Mouse (Mus musculus) ES-Bruce4 (cell line): ENCODE measurements at regions not wholly inside any gene's neighbourhood (a gene's known extent, or its start where the extent isn't known, plus 50 kb on each side); places are given as distances from the start of the nearest gene placed in this dataset.

ENCODE experiments used
- H3K27ac ChIP-seq: 2 replicates; pipeline ENCODE4 v1.5.1; 2012; ENCODE audit warnings: low read length, inconsistent platforms; ENCODE audit not compliant: insufficient read depth
- H3K27me3 ChIP-seq: 2 replicates; pipeline ENCODE4 v1.6.1; 2012; ENCODE audit warnings: mild to moderate bottlenecking, low read length, inconsistent platforms; ENCODE audit not compliant: control insufficient read depth, poor library complexity, insufficient read depth, severe bottlenecking
- H3K36me3 ChIP-seq: 2 replicates; pipeline ENCODE4 v1.6.1; 2012; ENCODE audit warnings: inconsistent platforms, mild to moderate bottlenecking, low read length, moderate library complexity; ENCODE audit not compliant: control insufficient read depth, poor library complexity, insufficient read depth, severe bottlenecking
- H3K4me1 ChIP-seq: one replicate; pipeline ENCODE4 v1.8.1; 2011; ENCODE audit warnings: low read length; ENCODE audit not compliant: control insufficient read depth, insufficient read depth
- H3K4me3 ChIP-seq: 2 replicates; pipeline ENCODE4 v1.5.1; 2011; ENCODE audit warnings: low read depth, mild to moderate bottlenecking, low read length
- H3K9ac ChIP-seq: 2 replicates; pipeline ENCODE4 v1.6.1; 2012; ENCODE audit warnings: low read depth, mild to moderate bottlenecking, inconsistent platforms; ENCODE audit not compliant: poor library complexity, severe bottlenecking
- H3K9me3 ChIP-seq: replicated peaks from 2 replicates; pipeline ENCODE4 v1.6.1; 2012; ENCODE audit warnings: mild to moderate bottlenecking, low read length, inconsistent platforms; ENCODE audit not compliant: control insufficient read depth, poor library complexity, insufficient read depth, severe bottlenecking
- CTCF ChIP-seq: IDR thresholded peaks from one replicate; pipeline ENCODE4 v1.8.1; 2011; ENCODE audit warnings: low read depth, low read length
- EP300 ChIP-seq: IDR thresholded peaks from 2 replicates; pipeline ENCODE4 v1.6.1; 2011; ENCODE audit warnings: low read depth, low read length; ENCODE audit not compliant: insufficient read depth
- POLR2A ChIP-seq: IDR thresholded peaks from one replicate; pipeline ENCODE4 v1.8.1; 2011; ENCODE audit warnings: low read length; ENCODE audit not compliant: insufficient read depth

- TF ChIP-seq EP300 (no peak), CTCF (no peak)
- Histone ChIP-seq H3K27me3 (no peaks in the 10 kb centered on the region), H3K27ac (no peak overlapping the region), H3K36me3 (no peaks in the 10 kb centered on the region), H3K4me3 (no peak overlapping the region), H3K9ac (no peak overlapping the region), H3K4me1 (no peaks in the 10 kb centered on the region), H3K9me3 (no peaks in the 10 kb centered on the region)
These were observed 132.8 kb downstream of the Cxxc4 start for GRCm38 (mm10) chr3:134369126-134369525.

- Histone ChIP-seq H3K4me1 (no peaks in the 10 kb centered on the region), H3K27me3 (no peaks in the 10 kb centered on the region), H3K9ac (no peak overlapping the region), H3K4me3 (no peak overlapping the region), H3K36me3 (no peaks in the 10 kb centered on the region), H3K9me3 (no peaks in the 10 kb centered on the region), H3K27ac (no peak overlapping the region)
- no peak for TF ChIP-seq POLR2A
- no peak for TF ChIP-seq CTCF
- TF ChIP-seq EP300 = no peak
These were observed 143.3 kb downstream of the Cxxc4 start for GRCm38 (mm10) chr3:134379549-134379948.

DNA sequence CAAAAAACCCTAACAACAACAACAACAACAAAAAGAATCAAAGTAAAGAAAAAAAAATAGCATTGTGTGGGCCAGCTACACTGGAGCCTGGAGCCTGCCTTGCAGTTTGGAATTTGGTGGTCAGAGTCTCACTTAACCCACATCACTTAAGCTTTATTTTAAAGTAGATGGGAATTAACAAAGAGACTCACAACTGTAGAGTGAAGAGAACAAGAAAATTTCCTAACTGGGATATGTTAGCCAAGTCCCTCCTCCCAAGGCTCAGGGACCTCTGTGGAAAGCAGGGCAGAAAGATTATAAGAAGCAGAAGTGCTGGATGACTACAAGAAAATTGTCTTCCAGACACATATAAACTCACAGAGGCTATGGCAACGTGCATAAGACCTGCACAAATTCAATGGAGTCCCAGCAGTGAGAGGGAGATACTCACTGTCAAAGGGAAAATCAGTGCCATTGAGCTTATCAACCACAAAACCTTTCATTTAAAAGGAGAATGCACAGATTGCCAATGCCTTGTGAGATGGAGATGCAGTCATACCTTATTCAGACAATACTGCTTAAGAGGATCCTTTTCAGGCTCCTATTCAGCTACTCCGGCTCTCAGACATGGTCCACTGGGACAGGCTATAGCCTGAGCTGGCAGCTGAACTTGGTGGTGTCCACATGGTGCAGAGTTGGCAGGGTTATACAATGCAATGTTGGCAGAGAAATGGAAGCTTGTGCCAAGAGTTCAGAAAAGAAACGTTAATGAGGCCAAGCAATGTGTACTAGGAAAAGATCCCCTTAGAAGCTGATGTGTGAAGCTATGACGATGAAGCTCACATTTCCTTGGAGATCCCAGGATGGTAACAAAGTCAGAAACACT, 154.4 kb downstream of the Cxxc4 start:
- no peak overlapping the region for H3K4me3 ChIP-seq
- no peaks in the 10 kb centered on the region for H3K27me3 ChIP-seq
- no peaks in the 10 kb centered on the region for H3K4me1 ChIP-seq
- H3K27ac ChIP-seq = no peak overlapping the region
- TF ChIP-seq CTCF = no peak
- TF ChIP-seq EP300 = no peak
- TF ChIP-seq POLR2A = no peak
- H3K9ac ChIP-seq = no peak overlapping the region
- H3K9me3 ChIP-seq = no peaks in the 10 kb centered on the region
- no peaks in the 10 kb centered on the region for H3K36me3 ChIP-seq

DNA sequence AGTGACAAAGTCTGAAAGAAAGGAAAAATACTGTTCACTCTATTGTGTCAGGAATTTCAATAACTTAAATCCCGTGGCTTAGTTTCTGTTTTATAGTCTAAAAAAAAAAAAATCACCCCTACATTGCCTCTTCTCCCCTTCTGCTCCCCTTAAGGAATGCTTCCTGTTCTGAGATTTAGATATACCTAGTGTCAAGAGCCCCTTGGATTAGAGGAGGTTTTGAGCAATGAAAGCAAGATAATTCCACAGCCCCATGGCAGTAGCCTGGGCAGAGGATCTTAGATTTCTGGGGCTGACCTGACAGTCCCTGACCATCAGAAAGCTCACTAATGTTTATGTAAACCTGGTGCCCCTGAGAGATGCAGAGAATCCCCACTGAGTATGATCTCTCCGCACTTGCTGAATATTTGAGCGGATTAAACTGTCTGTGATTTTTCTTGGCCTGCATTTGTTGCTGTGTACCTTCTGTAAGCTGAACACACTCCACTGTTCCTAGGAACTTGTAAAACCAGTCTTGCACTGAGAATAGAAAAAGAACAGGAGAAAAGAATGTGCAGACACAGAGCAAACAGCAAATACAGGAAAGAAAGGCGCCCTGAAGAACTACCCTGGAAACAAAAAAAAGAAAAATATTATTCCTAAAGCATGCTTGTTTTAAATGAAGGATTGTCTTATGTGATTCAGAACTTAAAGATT, 164.3 kb downstream of the Cxxc4 start:
- H3K4me1 ChIP-seq = no peaks in the 10 kb centered on the region
- no peak overlapping the region for H3K9ac ChIP-seq
- no peak overlapping the region for H3K4me3 ChIP-seq
- H3K36me3 ChIP-seq = no peaks in the 10 kb centered on the region
- H3K27ac ChIP-seq = no peak overlapping the region
- H3K27me3 ChIP-seq = no peaks in the 10 kb centered on the region
- no peaks in the 10 kb centered on the region for H3K9me3 ChIP-seq
- TF ChIP-seq EP300 (no peak), POLR2A (no peak), CTCF (no peak)

DNA sequence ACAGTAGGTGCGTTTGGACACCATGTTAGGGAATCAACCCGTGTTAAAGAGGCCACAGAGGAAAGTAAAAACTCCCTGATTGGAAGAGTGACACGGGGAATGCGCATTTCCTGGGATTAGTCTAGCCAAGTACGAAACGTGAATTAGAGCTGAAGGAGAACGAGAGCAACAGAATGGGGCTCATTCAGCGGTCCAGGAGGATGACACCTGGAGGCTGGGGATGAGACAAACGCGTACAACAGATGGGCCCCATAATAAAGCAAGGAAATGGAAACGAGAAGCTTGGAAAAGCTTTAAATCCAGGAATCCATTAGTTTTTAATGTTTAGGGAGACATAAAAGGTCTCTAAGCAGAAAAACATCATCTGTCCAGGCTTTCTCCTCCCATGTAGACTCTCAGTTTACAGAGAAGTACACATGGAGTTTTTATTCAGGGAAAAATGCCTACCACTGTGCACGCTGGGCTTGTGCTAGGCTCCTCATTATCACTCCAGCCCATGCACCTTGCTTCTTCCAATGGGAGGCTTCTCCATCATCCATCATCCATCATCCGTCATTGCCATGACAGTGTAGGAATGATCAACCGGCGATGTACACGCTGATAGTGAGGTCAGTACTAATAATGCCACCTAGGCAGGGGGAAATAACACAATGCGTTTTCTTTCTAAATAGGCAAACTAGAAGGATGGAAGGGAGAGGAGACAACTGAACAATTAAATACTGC, 179.5 kb downstream of the Cxxc4 start:
- no peak overlapping the region for H3K4me3 ChIP-seq
- no peaks in the 10 kb centered on the region for H3K27me3 ChIP-seq
- TF ChIP-seq POLR2A (no peak), EP300 (no peak), CTCF (no peak)
- no peaks in the 10 kb centered on the region for H3K4me1 ChIP-seq
- H3K36me3 ChIP-seq = no peaks in the 10 kb centered on the region
- no peak overlapping the region for H3K27ac ChIP-seq
- H3K9ac ChIP-seq = no peak overlapping the region
- H3K9me3 ChIP-seq = no peaks in the 10 kb centered on the region

DNA sequence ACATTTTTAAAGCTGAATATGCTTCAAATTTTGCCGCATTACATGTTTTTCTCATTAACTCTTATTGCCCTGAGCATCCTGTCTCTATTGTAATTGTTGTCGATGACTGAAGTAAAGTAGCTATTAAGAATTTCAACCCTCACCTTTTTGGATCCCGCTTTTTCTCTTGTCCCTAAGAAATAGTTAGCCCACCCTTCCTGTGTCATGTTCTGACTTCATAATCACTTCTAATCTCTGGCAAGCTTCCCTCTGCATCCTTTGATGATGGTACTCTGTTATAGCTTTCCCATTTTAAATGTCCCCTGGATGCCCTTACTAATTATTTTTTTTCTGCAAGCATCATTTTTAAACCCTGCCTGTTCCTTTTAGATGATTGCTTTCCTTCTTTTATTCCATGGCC, 191.3 kb downstream of the Cxxc4 start:
- no peak overlapping the region for H3K27ac ChIP-seq
- TF ChIP-seq EP300 (no peak), CTCF (no peak), POLR2A (no peak)
- H3K36me3 ChIP-seq = no peaks in the 10 kb centered on the region
- H3K9ac ChIP-seq = no peak overlapping the region
- H3K9me3 ChIP-seq = no peaks in the 10 kb centered on the region
- no peak overlapping the region for H3K4me3 ChIP-seq
- H3K4me1 ChIP-seq = no peaks in the 10 kb centered on the region
- H3K27me3 ChIP-seq = no peaks in the 10 kb centered on the region
